Mouse (Mus musculus): Measurements from ENCODE around the gene Adamts6. TPM values are rescaled to one million over a fixed set of nuclear protein-coding genes. Genes with fewer than 3 reads are reported as not detected.
A peak's percentile ranks its signal among the peaks of the same experiment; 100 is the strongest.

The Adamts6 gene
- polyA plus RNA-seq, 1 experiment from 2014 or later = 5.7 TPM

- Histone ChIP-seq H3K4me3 (no peak overlapping the region), H3K36me3 (no peaks in the 10 kb centered on the region), H3K9me3 (replicated peaks) (peaks cover 4% of the 10 kb centered on the region; the same call in 1 of the 2 replicates), H3K4me2 (peak overlapping the region; percentile 50), H3K9ac (peak overlapping the region; percentile 27; the same call in 1 of the 2 replicates), H3K27me3 (replicated peaks) (no peaks in the 10 kb centered on the region), H3K4me1 (replicated peaks) (peaks cover 15% of the 10 kb centered on the region), H3K27ac (ENCODE audit: poor library complexity, severe bottlenecking) (no peak overlapping the region)
- WGBS = 31% methylated on average over 7 of the region's 7 CpGs
- no peak for ATAC-seq (ENCODE audit: insufficient number of reproducible peaks, low FRiP score)
These were observed 253.3 kb downstream of the Adamts6 start for GRCm38 (mm10) chr13:104540861-104541398.

DNA sequence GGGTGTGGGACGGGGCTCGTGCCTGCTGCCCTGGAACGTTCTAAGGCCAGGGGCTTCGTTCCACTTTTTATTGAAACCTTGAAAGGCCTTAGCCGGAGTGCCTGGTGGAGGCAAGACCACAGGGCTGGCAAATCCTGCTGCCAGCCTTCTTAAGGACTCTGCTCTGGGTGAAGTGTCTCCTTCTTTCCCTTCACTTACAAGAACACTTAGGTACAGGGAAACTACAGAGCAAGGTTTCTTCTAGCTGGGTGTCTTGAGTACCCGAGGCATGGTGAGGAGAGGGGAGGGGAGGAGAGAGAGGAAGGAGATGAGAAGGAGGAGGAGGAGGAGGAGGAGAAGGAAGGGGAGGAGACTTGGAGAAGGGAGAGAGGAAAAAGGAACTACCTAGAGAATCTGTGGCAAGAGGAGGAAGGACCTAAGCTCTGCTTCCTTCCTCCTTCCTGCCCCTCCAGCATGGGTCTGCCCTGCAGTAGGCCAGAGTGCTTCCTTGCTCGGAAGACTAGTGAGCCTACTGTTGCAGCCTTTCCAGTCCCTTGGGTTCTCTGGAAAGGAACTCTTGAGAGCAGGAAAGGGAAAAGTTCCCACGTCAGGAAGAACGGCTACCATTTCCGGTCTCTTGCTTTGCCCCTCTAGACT is 254.6 kb downstream of the Adamts6 start:
- no peak overlapping the region for H3K4me2 ChIP-seq
- WGBS = 73% methylated on average over 10 of the region's 10 CpGs
- no peaks in the 10 kb centered on the region for H3K36me3 ChIP-seq
- H3K4me3 ChIP-seq = no peak overlapping the region
- no peaks in the 10 kb centered on the region for H3K27me3 ChIP-seq (replicated peaks)
- H3K9me3 ChIP-seq (replicated peaks) = peaks cover 4% of the 10 kb centered on the region; the same call in 1 of the 2 replicates
- H3K4me1 ChIP-seq (replicated peaks) = peaks cover 15% of the 10 kb centered on the region
- ATAC-seq (ENCODE audit: insufficient number of reproducible peaks, low FRiP score) = no peak
- H3K9ac ChIP-seq = no peak overlapping the region
- no peak overlapping the region for H3K27ac ChIP-seq (ENCODE audit: poor library complexity, severe bottlenecking)

- Histone ChIP-seq H3K9me3 (replicated peaks) (peaks cover 4% of the 10 kb centered on the region; the same call in 1 of the 2 replicates), H3K27ac (ENCODE audit: poor library complexity, severe bottlenecking) (no peak overlapping the region), H3K4me3 (no peak overlapping the region), H3K27me3 (replicated peaks) (no peaks in the 10 kb centered on the region), H3K9ac (no peak overlapping the region), H3K36me3 (no peaks in the 10 kb centered on the region), H3K4me2 (no peak overlapping the region), H3K4me1 (replicated peaks) (peaks cover 15% of the 10 kb centered on the region)
- WGBS = 68% methylated on average over 4 of the region's 4 CpGs
- no peak for ATAC-seq (ENCODE audit: insufficient number of reproducible peaks, low FRiP score)
These were observed 255.1 kb downstream of the Adamts6 start for GRCm38 (mm10) chr13:104542759-104543141.

Other genes starting within 250 kb of the Adamts6 start
- gene Nln, start 178.2 kb upstream of the Adamts6 start, polyA plus RNA-seq (2016; fragmentation: Nextera tagmentation; extraction: Ambion mirVana) = 25.7 and 26.9 TPM in 2 replicates
- gene Sgtb, start 178.1 kb upstream of the Adamts6 start, polyA plus RNA-seq (2016; fragmentation: Nextera tagmentation; extraction: Ambion mirVana) = 2.5 and 3.5 TPM in 2 replicates
- 52.7 and 54.5 TPM in 2 replicates for gene Trappc13, start 109.4 kb upstream of the Adamts6 start, polyA plus RNA-seq (2016; fragmentation: Nextera tagmentation; extraction: Ambion mirVana)
- gene Trim23, start 109.0 kb upstream of the Adamts6 start, polyA plus RNA-seq (2016; fragmentation: Nextera tagmentation; extraction: Ambion mirVana) = 16.9 and 17.9 TPM in 2 replicates
- gene Cenpk, start 59.2 kb upstream of the Adamts6 start, polyA plus RNA-seq (2016; fragmentation: Nextera tagmentation; extraction: Ambion mirVana) = 50.1 and 53.8 TPM in 2 replicates
- gene Ppwd1, start 59.0 kb upstream of the Adamts6 start, polyA plus RNA-seq (2016; fragmentation: Nextera tagmentation; extraction: Ambion mirVana) = 10.6 and 11.0 TPM in 2 replicates

Data from heart, embryonic 12.5 days (tissue).